Mouse (Mus musculus): ENCODE data around the gene Ap5s1.

Ap5s1 gene

DNA sequence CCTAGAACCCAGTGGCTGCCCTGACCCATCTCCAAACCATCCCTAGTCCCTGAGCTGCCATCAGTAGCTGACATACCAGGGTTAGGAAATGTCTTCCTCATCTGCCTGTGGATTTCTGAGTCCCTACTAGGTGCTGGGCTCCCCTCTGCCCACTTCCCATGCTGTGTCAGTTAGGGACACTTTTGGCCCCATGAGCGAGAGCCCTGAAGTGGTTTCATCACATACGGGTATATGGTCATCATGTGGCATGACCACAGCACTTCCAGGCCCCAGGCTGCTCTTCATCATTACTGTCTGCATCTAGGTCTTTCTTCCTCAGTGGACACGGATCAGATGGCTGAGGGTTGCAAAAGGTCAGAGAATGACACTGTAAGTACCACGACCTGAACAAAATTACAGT, at the start of gene Ap5s1:
Ap5s1 (plus strand) TSS at position 301 of the 400 bp plus-strand sequence.
- DNase-seq (ENCODE audit: low spot score in 2 of 2), result no peak

DNA sequence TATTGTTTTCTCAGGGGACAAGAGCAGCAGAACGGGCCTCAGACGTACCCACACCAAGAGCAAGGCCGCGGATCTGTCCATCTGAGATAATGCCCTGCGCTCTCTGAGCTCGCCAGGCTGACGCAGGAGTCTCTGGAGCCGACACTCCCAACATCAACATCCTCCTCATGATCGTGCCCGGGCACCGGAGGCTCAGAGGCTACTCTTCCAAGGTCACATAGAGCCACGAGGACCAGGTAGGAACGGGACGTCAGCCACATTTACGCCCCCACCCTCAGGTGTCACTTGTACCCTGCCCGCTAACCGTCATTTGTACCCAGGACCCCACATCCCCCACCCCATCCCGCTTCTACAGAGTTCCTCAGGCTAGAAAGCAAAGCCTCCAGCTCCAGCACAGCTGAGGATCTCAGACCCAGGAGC, 47.4 kb upstream of the Ap5s1 start:
- peak in 1 of 2 experiments; percentile 77 for DNase-seq (ENCODE audit: low spot score in 2 of 2)

DNA sequence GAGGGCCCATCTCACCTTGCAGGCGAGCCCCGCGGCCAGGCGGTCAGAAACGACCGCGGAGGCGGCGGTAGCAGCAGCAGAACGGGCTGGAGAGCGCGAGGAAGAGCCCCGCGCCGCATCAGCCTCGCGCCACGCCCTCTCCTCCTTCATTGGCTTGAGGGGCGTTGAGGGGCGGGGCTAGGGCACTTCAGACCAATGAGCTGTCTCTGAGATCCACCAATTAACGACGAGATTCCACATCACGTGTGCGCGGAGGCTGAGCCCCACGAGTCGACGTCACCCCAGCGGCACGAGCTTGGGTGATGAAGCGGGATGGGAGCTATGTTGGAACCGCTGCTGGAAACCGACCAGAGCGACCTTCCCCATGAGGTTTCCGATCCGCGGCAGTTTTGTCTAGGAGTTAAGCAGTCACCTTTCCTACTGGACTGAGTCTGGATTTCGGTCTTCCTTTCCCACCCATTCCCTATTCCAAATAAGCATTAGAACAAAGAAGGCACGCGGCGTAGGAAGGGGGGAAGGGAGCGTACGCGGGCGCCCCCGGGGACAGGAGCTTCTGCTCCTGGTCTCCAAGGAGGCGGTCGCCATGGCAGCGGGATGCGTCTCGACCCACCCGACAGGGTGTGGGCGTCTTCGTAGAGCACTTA, 46.8 kb upstream of the Ap5s1 start, which contains the start of gene 1700037H04Rik:
1700037H04Rik (minus strand) TSS at position 144 of the 644 bp plus-strand sequence.
- peak; percentile 91 to 99 for DNase-seq (ENCODE audit: low spot score in 2 of 2)

DNA sequence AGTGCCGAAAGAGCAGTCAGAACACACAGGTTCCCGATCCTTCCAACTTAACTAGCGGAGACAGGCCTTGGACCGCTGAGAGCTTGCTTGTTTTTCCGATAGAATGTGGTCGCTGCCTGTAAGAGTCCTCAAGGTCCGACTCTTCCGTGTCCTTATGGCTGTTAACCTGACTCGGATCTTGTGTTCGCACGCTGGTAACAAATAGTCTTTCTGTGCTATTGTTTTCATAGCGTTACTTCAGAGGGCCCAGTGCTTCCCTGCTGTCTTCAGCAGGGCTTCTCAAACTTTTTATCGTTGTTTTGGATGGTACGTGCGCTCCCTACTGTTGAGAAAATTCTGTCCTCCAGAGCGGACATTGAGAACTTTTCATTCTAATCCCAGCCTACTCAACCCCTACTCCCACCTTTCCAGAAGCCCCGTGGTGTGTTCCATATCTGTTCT, 46.2 kb upstream of the Ap5s1 start:
- peak in 1 of 2 experiments; percentile 52 for DNase-seq (ENCODE audit: low spot score in 2 of 2)

DNA sequence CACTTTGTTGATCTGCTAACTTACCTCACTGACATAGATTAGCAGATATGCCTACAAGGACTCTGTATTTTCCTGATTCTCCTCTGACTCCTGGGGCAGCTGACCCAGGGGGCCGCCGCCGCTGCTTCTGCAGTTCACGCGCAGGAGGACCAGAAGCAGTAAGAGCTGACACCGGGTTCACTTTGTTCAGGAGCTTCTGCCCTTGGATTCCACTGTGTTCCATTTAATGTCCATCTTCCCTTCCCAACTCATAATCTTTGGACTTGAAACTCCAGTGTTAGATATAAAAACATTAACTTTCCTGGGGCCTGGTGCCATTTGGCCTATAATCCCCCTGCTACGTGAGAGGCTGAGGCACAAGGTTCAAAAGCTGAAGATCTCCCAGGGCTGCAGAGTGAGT, 43.0 kb upstream of the Ap5s1 start:
- DNase-seq (ENCODE audit: low spot score in 2 of 2), result no peak

DNA sequence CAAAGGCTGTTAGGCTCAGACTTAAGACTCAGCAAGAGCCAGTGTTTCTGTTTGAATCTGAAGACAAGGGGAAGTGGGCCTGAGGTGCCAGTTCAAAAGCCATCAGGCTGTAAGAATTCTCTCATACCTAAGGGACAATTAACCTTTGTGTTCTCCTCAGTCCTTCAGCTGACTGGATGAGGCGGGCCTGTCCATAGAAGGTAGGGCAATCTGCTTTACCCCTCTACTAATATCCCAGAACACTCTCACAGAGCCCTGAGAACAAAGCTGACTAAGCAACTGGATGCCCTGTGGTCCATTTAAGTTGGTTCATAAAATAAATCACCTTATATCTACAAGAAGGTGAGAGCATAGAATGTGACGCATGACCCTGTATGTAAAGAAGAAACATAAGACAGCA, 40.7 kb upstream of the Ap5s1 start:
- DNase-seq (ENCODE audit: low spot score in 2 of 2), result no peak

DNA sequence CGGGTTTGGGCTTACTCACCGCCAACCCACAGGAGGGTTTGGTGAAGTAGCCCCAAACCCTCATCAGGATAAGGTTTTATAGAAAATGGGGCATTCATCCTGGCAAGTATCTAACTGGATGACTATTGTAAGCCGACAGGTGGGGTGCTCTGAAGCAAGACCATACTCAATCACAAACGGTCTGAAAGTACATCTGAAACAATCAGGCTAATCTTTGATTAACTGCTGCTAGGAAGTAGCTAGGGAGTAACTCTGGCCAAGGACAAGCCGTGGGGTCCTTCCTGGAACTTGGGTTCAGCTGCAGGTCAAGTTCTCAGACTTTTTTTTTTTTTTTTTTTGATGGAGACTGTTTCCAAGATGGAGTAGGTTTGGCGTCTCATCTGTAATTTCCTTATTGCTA, 38.9 kb upstream of the Ap5s1 start:
- DNase-seq (ENCODE audit: low spot score in 2 of 2), result no peak

DNA sequence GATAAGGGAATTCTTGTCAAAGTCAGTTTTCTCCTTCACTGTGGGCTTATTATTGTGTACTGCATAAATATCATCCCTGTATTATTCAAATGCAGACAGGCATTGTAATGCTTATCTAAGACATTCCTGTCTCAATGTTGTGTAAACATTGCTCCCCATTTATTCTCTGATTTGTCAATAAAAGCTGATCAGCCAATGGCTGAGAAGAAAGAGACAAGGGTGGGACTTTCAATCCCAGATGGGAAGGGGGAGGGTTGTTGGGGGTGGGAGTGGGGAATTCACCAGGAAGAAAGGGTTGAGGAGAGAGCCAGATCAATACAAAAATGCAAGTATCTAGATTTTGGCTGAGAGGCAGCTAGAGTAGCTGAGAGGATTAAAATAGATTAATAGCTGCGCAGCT, 38.0 kb upstream of the Ap5s1 start:
- no peak for DNase-seq (ENCODE audit: low spot score in 2 of 2)

DNA sequence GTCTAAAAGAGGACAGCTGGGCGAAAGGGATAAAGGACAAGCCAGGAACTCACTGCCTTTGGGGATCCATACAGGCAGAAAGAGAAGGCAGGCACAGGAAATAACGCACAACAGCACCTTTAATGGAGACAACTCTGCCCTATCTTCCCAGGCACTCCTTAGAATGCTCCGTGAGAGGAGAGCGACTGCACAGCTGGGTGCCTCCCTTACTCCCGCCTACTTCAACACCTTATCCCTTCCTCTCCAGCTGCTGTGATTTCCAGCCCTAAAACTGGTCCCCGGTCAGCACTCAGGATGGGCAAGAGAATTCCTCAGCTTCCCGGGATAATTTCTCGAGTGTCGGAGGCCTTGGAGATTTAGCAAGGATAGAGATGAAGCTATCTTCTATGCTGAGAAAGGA, 35.9 kb upstream of the Ap5s1 start:
- DNase-seq (ENCODE audit: low spot score in 2 of 2), result no peak

DNA sequence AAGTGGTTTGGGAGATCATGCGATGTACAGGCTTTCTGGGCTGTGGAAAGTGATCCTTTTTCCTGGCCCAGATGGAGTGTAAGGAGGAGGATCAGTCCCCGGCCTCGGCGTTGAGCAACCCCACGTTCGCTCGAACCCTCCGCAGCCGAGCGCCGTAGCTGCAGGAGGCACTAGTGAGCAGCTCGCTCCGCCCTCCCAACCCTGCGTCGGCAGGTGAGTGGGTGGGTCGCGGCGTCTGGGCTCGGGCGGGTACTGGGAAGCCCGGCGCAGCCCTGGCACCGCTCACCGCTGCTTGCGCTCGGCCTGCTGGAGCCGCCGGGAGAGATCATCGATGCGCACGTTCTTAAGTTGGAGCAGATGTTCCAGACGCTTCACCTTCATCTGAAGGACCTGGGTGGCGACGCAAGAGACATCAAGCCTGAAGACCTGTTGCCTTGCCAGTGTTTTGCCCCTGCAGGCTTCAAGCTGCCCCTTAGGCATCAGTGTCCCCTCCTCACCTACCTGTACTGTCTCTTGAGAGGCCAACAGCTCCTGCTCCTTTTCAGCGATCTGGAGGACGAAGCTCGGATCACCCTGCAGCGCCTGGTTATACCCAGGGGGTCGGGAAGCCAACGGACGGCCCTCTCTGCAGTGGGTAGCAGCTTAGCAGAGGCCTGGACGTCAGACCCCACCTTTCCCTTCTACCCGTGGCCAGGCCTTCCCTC, 35.3 kb upstream of the Ap5s1 start:
- peak in 1 of 2 experiments; percentile 76 for DNase-seq (ENCODE audit: low spot score in 2 of 2)

DNA sequence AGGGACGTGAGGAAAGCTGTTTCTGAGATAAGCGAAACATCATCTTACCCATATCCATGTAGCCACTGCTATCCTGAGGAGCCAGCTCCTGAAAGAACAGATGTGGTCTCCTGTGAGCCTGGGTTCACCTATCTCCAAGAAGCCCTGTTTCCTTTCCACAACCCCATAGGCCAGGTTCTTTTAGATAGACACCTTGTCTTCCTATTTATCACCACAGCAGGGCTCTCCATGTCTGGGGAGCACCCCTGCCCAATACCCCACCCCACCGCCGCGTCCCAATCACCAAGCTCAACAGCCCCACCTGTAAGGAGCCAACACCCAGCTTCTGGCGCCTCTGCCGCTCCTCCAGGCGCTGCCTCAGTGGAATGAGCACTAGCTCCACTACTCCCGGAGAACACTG, 34.6 kb upstream of the Ap5s1 start:
- peak in 1 of 2 experiments; percentile 45 for DNase-seq (ENCODE audit: low spot score in 2 of 2)

DNA sequence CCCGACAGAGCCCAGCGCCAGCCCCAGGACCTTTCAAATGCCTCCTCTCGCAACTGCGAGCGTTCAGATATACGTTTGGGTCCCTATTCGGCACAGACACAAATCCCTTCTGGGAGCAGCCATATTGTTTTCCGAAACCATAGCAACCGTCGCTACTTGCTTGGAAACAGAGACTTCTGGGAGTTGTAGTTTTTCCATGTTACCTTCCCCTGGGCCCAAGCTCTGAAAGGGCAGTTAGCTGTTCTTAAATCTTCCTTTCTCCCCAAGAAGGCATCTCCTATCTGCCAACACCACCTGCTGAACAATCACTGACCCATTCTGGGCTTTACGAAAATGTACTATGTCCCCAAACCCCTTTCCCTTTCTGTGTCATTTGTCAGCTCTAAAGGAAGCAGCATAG, 32.2 kb upstream of the Ap5s1 start:
- peak in 1 of 2 experiments; percentile 65 for DNase-seq (ENCODE audit: low spot score in 2 of 2)

DNA sequence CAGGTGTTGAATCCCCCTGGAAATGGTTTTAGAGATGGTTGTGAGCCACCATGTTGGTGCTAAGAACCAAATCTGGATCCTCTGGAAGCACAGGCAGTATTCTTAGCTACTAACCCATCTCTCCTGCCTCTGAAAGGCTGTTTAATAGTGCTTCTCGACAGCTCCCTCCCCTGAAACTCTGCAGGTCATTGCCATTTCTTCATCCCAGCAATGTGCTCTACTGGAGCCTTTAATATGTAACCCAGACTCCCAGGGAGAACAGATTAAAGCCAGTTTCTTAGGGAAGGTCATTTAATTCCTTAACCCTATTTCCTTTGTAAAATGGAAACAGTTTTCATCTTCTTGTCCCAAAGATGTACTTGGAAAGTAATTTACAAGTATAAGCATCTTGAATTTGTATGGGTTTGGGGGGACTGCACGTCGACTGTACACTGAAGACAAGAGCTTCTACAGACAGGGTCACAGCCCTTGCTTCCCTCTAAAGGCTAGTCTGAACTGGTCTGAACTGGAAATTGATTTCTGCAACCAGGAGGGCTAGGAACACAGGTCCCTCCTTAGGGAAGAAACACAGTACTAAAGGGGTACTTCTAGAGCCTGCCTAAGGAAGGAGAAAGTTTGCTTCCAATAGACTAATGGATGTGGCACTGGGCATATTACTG, 31.5 kb upstream of the Ap5s1 start:
- DNase-seq (ENCODE audit: low spot score in 2 of 2), result no peak

DNA sequence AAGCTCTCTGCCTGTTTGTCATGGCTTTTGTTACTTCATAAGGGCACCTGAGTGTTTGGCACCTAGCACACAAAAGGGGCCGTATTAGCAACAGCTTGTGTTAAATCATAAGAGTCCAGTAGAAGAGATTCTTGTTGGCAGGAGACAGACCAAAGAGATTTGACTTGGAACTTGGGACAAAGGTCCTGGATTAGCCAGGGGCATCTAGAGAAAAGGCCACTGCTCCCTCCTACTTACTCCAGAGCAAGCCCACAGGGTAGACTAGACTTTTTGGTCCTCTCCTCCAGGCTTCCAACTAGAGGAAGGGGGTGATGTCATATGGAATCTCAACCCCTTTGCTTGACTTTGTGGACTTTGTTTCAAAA, 31.0 kb upstream of the Ap5s1 start:
- DNase-seq (ENCODE audit: low spot score in 2 of 2), result no peak

DNA sequence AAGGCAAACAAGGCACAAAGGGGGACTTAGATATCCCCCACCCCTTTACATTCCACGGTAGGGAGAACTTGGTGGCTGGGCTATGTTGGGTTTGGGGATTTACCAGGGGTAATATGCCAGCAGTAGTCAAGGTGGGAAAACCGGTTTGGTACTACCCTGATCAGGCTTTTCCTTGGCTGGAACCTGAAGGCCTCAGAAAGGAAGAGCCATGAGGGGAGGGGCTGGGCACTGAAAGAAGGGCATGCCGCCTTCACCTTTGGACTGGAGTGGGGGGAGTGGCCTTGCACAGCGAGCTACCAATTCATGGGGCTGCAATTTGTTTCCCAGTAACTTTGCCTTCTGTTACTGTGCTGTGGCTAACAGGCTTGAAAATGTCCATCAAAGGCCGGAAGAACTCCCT, 30.4 kb upstream of the Ap5s1 start:
- no peak for DNase-seq (ENCODE audit: low spot score in 2 of 2)

DNA sequence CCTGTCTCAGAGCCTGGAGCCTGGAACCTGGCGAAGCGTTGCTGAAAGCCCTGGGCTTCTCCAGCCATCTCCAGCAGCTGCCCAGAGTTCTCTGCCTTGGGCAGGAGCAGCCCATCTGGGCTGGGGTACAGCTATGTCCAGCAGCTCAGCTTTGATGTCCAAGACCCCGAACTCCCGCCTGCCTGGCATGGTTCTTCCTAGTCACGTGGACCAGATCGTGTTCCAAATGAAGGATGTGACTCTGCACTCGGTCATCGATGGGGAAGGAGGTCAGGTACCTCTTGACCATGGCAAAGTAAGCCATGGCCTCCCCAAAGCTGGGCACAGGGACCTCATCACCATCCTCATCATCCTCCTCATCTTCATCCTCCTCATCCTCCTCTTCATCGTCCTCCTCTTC, 28.9 kb upstream of the Ap5s1 start:
- no peak for DNase-seq (ENCODE audit: low spot score in 2 of 2)

DNA sequence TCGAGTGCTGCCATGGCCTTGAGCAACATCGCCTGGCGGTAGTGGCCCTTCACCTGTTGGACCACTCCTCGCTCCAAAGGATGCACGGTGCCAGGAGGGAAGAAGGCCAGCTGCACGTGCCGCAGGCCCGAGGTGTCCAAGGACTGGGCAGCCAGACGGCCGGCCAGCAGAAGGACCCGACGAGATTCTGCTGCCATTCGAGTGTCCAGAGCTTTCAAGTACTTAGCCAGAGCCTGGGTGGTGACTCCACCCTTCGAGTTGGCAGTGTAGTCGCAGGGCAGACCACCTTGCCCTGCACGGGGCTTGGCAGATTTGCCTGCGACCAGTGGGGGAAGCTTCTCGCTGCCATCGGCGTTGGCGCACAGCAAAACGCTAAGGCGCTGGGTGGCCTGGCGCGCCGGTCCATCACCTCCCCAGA, 28.0 kb upstream of the Ap5s1 start:
- no peak for DNase-seq (ENCODE audit: low spot score in 2 of 2)

DNA sequence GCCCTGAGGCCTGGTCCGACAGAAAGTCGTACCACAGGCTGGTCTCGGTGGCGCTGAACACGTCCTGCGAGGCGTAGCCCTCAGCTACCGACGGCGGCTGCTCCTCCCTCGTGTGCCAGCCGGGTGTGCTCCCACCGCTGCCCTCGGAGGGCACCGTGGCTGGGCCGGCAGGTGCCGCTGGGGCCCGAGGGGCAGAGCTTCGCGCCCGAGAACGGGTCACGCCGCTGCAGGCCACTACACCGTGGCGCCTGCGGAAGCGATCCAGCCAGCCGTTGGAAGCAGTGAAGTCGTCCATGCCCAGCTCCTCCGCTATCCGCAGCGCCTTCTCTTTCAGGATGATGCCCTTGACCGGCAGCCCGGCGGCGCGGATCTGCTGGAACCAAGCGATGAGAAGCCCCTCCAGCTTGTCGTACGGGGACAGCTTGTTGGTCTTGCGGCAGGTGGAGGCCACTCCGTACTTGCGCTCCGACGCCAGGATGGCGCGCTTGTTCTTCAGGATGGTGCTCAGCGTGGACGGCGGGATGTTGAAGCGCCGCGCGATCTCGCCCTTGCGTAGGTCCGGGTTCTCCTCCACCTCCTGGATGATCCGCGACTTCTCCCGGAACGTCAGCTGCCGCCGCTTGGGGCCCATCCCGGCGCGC, 27.5 kb upstream of the Ap5s1 start:
- peak; percentile 70 to 73 for DNase-seq (ENCODE audit: low spot score in 2 of 2)

DNA sequence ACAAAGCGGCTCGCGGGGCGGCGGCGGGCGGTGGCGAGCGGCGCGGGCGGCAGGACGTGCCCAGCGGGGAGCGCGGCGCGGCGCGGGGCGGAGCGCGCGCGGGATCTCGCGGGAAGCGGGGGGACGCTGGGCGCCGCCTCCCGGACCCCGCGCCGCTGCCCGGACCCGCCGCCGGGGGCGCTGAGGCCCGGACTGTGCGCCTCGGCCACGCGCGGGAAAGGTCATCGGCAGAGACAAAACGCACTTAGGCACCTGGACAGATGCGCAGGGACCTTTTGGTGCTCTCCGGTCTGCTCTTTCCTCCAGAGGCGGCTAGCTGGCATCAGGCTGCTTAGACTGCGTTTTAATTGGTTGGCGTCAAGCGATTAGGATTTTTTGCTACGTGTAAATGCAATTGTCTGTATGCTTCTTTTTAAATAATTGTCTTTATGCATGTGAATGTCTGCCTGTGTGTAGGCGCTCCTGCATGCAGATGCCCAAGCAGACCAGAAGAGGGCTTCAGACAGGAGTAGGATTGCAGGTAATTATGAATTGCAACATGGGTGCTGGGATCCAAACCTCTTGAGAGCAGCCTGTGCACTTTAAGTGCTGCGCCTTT, 26.8 kb upstream of the Ap5s1 start, which contains the start of gene Cenpb:
Cenpb (minus strand) TSS at position 78 of the 598 bp plus-strand sequence.
- DNase-seq (ENCODE audit: low spot score in 2 of 2), result peak; percentile 80 to 85

DNA sequence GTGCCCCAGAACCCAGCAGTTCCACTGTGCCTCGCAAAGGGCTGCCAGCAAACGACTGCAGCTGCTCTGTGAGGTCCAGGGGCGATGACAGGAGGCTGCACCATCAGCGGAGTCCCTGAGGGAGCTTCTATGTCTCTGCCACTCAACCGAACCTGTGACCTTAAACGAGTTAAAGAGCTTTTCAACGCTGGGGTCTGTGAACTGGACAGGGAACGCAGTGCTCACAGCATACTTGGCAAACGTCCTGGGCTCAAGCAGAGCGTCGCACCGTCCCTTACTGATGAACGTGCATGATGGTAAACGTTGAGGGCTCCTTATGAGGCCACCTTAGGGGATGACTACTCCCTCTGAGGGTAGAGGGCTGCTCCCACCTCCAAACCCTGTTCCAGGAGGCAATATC, 20.5 kb upstream of the Ap5s1 start:
- no peak for DNase-seq (ENCODE audit: low spot score in 2 of 2)

DNA sequence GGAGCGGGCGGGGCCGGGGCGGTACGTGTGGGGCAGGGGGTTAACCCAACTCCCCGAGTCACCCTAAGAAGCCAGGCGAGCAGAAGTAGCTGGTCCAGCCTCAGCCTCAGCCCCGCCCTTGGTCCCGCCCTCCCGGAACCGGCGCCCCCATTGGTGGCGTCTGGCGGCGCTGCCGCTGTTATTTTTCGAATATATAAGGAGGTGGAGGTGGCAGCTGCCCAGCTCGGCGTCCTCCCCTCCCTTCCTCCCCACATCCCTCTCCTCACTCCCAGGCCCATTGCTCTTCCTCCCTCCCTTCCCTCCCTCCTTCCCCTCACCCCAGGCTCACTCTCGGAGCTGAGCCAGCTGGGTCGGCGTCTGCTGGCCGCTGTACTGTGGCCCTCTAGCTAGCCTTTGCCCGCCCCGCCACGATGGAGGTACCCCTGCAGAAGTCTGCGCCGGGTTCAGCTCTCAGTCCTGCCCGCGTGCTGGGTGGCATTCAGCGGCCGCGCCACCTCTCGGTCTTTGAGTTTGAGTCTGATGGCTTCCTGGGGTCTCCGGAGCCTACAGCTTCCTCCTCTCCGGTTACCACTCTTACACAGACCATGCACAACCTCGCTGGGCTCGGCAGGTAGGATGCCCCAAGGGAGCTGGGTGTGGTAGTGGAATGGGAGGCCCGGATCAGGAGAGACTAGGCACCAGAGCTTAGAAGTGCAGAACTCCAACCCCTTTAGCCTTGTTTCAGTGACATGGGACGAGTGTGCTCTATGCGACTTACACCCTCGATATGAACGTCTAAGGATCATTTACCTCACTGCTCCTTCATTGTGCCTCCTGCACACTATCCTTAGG, 19.9 kb upstream of the Ap5s1 start, which contains the start of the genes Cdc25b and Spef1:
Cdc25b (plus strand) TSS at position 179 of the 831 bp plus-strand sequence.
Spef1 (minus strand) TSS at position 512 of the 831 bp plus-strand sequence.
- DNase-seq (ENCODE audit: low spot score in 2 of 2), result peak; percentile 89 to 95

Data from spleen, postnatal 10 days (tissue).